Mouse (Mus musculus): ENCODE measurements around the gene Bnc2. TPM values are rescaled to one million over a fixed set of nuclear protein-coding genes. Genes with fewer than 3 reads are reported as not detected.

Gene Bnc2
- polyA plus RNA-seq, 1 experiment from 2014 or later = 4.4 TPM

DNA sequence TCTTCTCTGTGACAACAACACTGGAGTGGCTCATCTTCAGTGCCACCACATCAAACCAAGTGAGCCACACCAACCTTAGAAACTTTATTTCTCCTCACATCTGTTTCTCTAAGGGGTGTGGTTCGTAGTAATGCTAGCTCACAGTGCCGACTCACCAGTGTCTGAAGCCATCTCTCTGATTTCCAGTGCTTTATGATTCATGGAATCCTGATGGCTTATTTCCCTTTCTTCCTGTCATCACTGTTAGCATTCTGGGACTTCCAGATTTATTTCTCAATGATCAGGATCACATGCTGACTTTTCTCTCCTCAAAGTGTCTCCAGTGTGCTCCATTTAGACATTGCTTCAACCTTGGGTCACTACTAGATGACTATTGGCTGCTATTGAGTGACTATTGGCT, 443.8 kb downstream of the Bnc2 start:
- Histone ChIP-seq H3K4me2 (ENCODE audit: low read length) (no peak overlapping the region), H3K36me3 (ENCODE audit: insufficient read depth, low read length) (no peaks in the 10 kb centered on the region), H3K9ac (ENCODE audit: low read depth, low read length) (no peak overlapping the region), H3K27ac (no peak overlapping the region), H3K4me3 (replicated peaks; ENCODE audit: low read depth, low read length) (no peak overlapping the region), H3K9me3 (replicated peaks; ENCODE audit: low read length) (no peaks in the 10 kb centered on the region), H3K27me3 (ENCODE audit: insufficient read depth, low read length) (no peaks in the 10 kb centered on the region), H3K4me1 (replicated peaks; ENCODE audit: insufficient read depth, low read length) (no peaks in the 10 kb centered on the region)
- DNase-seq (ENCODE audit: low spot score) (no peak), ATAC-seq (replicated peaks; ENCODE audit: low FRiP score, low read depth) (no peak)
- 77% methylated on average over 2 of the region's 2 CpGs for WGBS
- no peak for TF ChIP-seq CTCF (IDR thresholded peaks at IDR 0.05; ENCODE audit: low read depth)

DNA sequence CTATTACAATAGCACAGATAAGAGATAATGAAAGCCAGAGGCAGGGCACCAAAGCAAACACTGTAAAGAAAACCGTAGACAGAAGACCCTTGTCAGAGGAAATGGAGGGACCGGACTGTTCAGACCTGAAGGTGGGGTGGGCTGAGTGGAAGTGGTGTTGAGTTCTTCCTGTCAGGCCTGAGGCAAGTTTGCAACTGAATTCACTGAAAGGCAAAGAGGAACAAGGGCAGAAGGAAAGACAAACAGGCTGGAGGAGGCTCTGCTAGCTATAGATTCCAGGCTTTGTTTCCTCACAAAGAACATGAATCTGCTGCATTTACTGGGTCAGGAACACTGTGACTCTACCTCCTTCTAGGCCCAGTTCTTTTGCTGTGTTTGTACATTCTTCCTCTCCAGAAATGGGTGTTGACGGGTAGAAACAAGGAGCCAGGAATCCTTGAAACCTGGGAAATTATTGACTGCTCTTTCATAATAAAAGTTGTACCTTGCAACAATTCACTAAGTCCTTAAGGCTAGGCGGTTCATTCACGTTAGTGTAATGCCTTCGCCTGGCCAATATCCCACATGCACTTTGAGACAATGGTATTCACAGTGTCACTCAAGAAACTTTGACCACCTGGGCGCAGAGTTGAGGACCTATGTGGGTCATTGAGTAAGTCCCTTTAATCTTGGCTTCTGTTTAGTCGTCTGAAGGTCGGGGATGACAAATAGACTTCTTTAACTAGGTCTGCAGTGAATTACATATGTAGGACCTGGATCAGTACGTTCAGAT, 445.7 kb downstream of the Bnc2 start:
- no peak overlapping the region for H3K4me2 ChIP-seq (ENCODE audit: low read length)
- ATAC-seq (replicated peaks; ENCODE audit: low FRiP score, low read depth) (no peak), DNase-seq (ENCODE audit: low spot score) (no peak)
- H3K36me3 ChIP-seq (ENCODE audit: insufficient read depth, low read length) = no peaks in the 10 kb centered on the region
- H3K9ac ChIP-seq (ENCODE audit: low read depth, low read length) = no peak overlapping the region
- no peak for TF ChIP-seq CTCF (IDR thresholded peaks at IDR 0.05; ENCODE audit: low read depth)
- no peaks in the 10 kb centered on the region for H3K9me3 ChIP-seq (replicated peaks; ENCODE audit: low read length)
- H3K4me1 ChIP-seq (replicated peaks; ENCODE audit: insufficient read depth, low read length) = no peaks in the 10 kb centered on the region
- H3K27me3 ChIP-seq (ENCODE audit: insufficient read depth, low read length) = no peaks in the 10 kb centered on the region
- no peak overlapping the region for H3K27ac ChIP-seq
- 80% methylated on average over 10 of the region's 10 CpGs for WGBS
- no peak overlapping the region for H3K4me3 ChIP-seq (replicated peaks; ENCODE audit: low read depth, low read length)

DNA sequence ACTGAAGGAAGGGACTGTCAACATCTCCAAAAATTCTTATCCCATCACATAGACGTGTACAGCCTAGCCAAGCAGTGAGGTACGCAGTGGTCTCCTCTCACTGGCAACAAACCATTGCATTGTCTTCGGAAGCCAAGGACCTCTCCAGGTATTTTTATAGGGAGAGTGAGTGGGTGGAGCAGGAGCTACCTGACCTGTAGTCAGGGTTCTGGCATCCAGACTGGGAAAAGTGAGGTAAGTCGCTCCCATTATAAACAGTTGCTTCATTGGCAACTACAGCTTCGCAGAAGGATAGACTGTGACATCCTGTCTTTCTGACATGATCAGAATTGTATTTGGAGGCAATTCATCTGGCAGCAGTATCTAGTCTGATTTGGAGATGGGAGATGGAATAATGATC, 446.5 kb downstream of the Bnc2 start:
- no peak for ATAC-seq (replicated peaks; ENCODE audit: low FRiP score, low read depth)

More for the DNA sequence above, 446.5 kb downstream of the Bnc2 start:
- Histone ChIP-seq H3K4me2 (ENCODE audit: low read length) (no peak overlapping the region), H3K36me3 (ENCODE audit: insufficient read depth, low read length) (no peaks in the 10 kb centered on the region), H3K9me3 (replicated peaks; ENCODE audit: low read length) (no peaks in the 10 kb centered on the region), H3K9ac (ENCODE audit: low read depth, low read length) (no peak overlapping the region), H3K4me3 (replicated peaks; ENCODE audit: low read depth, low read length) (no peak overlapping the region), H3K27me3 (ENCODE audit: insufficient read depth, low read length) (no peaks in the 10 kb centered on the region), H3K27ac (no peak overlapping the region), H3K4me1 (replicated peaks; ENCODE audit: insufficient read depth, low read length) (no peaks in the 10 kb centered on the region)
- no peak for DNase-seq (ENCODE audit: low spot score)
- 94% methylated on average over 5 of the region's 5 CpGs for WGBS
- no peak for TF ChIP-seq CTCF (IDR thresholded peaks at IDR 0.05; ENCODE audit: low read depth)

Other genes with a start within 250 kb of the Bnc2 start
- gene Cntln, start 209.0 kb upstream of the Bnc2 start, polyA plus RNA-seq (2015; fragmentation: Nextera tagmentation; extraction: Ambion mirVana) = 10.0 and 10.5 TPM in 2 replicates

Data from kidney, postnatal 0 days (tissue).